Mouse (Mus musculus) neural tube, embryonic 14.5 days (tissue): ENCODE measurements around the gene Dse. TPM values are rescaled to one million over a fixed set of nuclear protein-coding genes. Genes with fewer than 3 reads are reported as not detected.

ENCODE experiments used
- ATAC-seq: fragments of 200-750 bp; cut with Nextera tagmentation; 2 replicates; pipeline ENCODE4 v1.8.0; 2017; ENCODE audit warnings: low read depth, mild to moderate bottlenecking, moderate TSS enrichment, moderate library complexity
- H3K27ac ChIP-seq: fragments of 300-500 bp; sonication (generic); 2 replicates; pipeline ENCODE4 v1.5.1; 2014; ENCODE audit warnings: low read depth, mild to moderate bottlenecking, control low read depth, low read length, moderate library complexity, mixed read lengths
- H3K27me3 ChIP-seq: fragments of 300-500 bp; sonication (generic); 2 replicates; pipeline ENCODE4 v1.6.1; 2014; ENCODE audit warnings: low read length; ENCODE audit not compliant: control insufficient read depth, insufficient read depth
- H3K36me3 ChIP-seq: fragments of 300-500 bp; sonication (generic); 2 replicates; pipeline ENCODE4 v1.6.1; 2014; ENCODE audit warnings: low read length, mixed read lengths; ENCODE audit not compliant: control insufficient read depth, insufficient read depth
- H3K4me1 ChIP-seq: fragments of 300-500 bp; sonication (generic); 2 replicates; pipeline ENCODE4 v1.6.1; 2014; ENCODE audit warnings: low read length; ENCODE audit not compliant: control insufficient read depth, insufficient read depth
- H3K4me2 ChIP-seq: fragments of 300-500 bp; sonication (generic); 2 replicates; pipeline ENCODE4 v1.6.1; 2014; ENCODE audit warnings: mild to moderate bottlenecking, low read depth, low read length, control low read depth
- H3K4me3 ChIP-seq: fragments of 300-500 bp; sonication (generic); 2 replicates; pipeline ENCODE4 v1.5.1; 2014; ENCODE audit warnings: low read depth, low read length, control low read depth, mixed read lengths
- H3K9ac ChIP-seq: fragments of 300-500 bp; sonication (generic); replicated peaks from 2 replicates; pipeline ENCODE4 v1.6.1; 2014; ENCODE audit warnings: low read depth, mild to moderate bottlenecking, control low read depth, low read length, mixed read lengths
- H3K9me3 ChIP-seq: fragments of 300-500 bp; sonication (generic); 2 replicates; pipeline ENCODE4 v1.6.1; 2016; ENCODE audit warnings: low read length; ENCODE audit not compliant: control insufficient read depth
- WGBS: fragments of 180-500 bp; shearing (Covaris S2); extraction: QIAGEN DNeasy Blood & Tissue Kit; methylation state at CpG from one replicate; pipeline ENCODE4 v1.1.7; 2014; 5-methylcytosine and 5-hydroxymethylcytosine counted together
- polyA plus RNA-seq: library from polyadenylated mRNA; unstranded; fragments of >200 nt; fragmentation: Nextera tagmentation; extraction: Ambion mirVana; gene quantifications from 2 replicates; pipeline ENCODE4 v1.2.1, GENCODE M21; 2014

The Dse gene
- polyA plus RNA-seq, 1 experiment from 2014 or later, result 4.0 TPM

- Histone ChIP-seq H3K9me3 (no peaks in the 10 kb centered on the region), H3K4me3 (no peak overlapping the region), H3K36me3 (no peaks in the 10 kb centered on the region), H3K4me1 (no peaks in the 10 kb centered on the region), H3K9ac (no peak overlapping the region), H3K27ac (no peak overlapping the region), H3K27me3 (no peaks in the 10 kb centered on the region), H3K4me2 (no peak overlapping the region)
- WGBS, result 24% methylated on average over 2 of the region's 2 CpGs
- ATAC-seq, result peak; percentile 31; the same call in 1 of the 2 replicates
These were observed 26.6 kb upstream of the Dse start for GRCm38 (mm10) chr10:34233931-34234745.

GRCm38 (mm10) chr10:34233418-34233817 lies 25.9 kb upstream of the Dse start:
- 44% methylated on average over 1 of the region's 1 CpGs for WGBS
- Histone ChIP-seq H3K4me2 (no peak overlapping the region), H3K27me3 (no peaks in the 10 kb centered on the region), H3K27ac (no peak overlapping the region), H3K36me3 (no peaks in the 10 kb centered on the region), H3K4me1 (no peaks in the 10 kb centered on the region), H3K9ac (no peak overlapping the region), H3K9me3 (no peaks in the 10 kb centered on the region), H3K4me3 (no peak overlapping the region)
- ATAC-seq, result no peak

DNA sequence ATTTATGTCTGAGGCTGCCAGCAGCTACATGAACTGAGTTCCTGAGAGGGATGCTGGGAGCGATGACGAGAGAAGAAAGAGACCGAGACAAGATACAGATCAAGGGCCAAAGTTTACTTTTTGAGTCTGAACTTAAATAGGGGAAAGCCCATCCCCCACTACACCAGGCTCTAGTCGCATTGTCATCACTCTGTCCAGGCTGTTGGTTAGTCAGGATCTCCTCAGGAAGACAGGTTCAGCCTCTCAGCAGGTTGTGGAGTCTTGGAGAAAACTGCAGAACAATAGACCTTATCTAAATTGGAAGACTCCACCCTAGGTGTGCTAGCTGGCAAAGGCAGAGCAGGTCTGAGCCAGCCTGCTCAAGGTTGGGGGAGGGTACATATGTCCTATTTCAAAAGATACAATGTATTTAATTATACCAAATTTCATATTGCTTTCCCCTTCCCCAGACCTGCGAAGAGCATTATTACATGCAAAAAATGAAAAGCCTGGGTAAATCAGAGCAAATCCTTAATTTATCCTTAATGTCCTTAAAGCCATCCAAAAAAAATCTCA lies 22.7 kb upstream of the Dse start:
- no peak overlapping the region for H3K9ac ChIP-seq
- no peak for ATAC-seq
- no peaks in the 10 kb centered on the region for H3K9me3 ChIP-seq
- no peak overlapping the region for H3K4me3 ChIP-seq
- WGBS, result 44% methylated on average over 5 of the region's 5 CpGs
- H3K4me1 ChIP-seq, result no peaks in the 10 kb centered on the region
- no peak overlapping the region for H3K4me2 ChIP-seq
- H3K27me3 ChIP-seq, result no peaks in the 10 kb centered on the region
- H3K36me3 ChIP-seq, result no peaks in the 10 kb centered on the region
- H3K27ac ChIP-seq, result no peak overlapping the region

GRCm38 (mm10) chr10:34229491-34229890 lies 22.0 kb upstream of the Dse start:
- no peak overlapping the region for H3K4me3 ChIP-seq
- H3K9me3 ChIP-seq, result no peaks in the 10 kb centered on the region
- no peak overlapping the region for H3K9ac ChIP-seq
- no peaks in the 10 kb centered on the region for H3K36me3 ChIP-seq
- no peaks in the 10 kb centered on the region for H3K27me3 ChIP-seq
- ATAC-seq, result no peak
- no peaks in the 10 kb centered on the region for H3K4me1 ChIP-seq
- WGBS, result 81% methylated on average over 4 of the region's 4 CpGs
- no peak overlapping the region for H3K27ac ChIP-seq
- no peak overlapping the region for H3K4me2 ChIP-seq

DNA sequence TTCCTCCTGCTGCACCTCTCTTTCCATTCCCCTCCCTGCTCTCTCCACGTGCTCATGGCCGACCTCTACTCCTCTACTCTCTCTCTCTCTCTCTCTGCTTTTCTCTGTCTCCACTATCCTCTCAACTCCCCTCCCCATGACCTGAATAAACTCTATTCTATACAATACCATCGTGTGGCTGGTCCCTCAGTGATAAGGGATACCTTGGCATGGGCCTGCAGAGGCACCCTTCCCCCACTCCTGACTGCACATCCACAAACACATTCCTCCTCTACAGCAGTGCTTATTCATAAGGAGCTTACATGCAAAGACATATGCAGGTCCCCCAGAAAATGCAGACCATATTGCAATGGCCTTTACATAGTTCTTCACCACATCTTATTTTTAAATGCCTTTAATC lies 16.1 kb upstream of the Dse start:
- Histone ChIP-seq H3K4me3 (no peak overlapping the region), H3K9me3 (no peaks in the 10 kb centered on the region), H3K4me1 (no peaks in the 10 kb centered on the region), H3K27me3 (no peaks in the 10 kb centered on the region), H3K27ac (no peak overlapping the region), H3K9ac (no peak overlapping the region), H3K4me2 (no peak overlapping the region), H3K36me3 (no peaks in the 10 kb centered on the region)
- no peak for ATAC-seq
- 63% methylated on average over 3 of the region's 3 CpGs for WGBS

DNA sequence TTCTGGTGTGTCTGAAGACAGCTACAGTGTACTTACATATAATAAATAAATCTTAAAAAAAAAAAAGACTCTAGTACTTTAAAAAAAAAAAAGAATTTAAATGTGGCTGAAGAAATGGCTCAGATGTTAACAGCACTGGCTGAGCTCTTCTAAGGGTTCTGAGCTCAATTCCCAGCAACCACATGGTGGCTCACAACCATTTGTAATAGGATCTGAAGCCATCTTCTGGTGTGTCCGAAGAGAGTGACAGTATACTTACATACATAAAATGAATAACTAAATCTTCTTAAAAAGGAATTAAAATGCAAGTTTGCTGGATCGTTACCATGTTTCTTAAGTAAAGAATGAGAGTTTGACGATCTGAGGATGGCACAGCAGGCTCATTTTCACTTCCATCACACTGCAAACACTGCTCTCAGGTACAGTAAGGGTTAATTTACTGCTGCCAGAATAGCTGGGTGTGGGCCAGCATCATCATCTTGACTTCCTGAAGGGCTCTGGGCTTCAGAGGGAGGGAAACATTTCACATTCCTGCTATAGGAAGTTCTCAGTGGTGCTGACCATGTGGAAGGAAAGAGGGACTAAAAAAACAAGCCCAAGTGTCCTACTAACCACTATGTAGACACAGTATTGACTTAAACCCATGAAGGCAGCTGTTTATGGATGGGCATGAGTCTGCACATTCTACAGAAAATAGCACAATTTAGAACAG lies 14.6 kb upstream of the Dse start:
- Histone ChIP-seq H3K4me1 (no peaks in the 10 kb centered on the region), H3K9ac (no peak overlapping the region), H3K36me3 (no peaks in the 10 kb centered on the region), H3K4me3 (no peak overlapping the region), H3K27me3 (no peaks in the 10 kb centered on the region), H3K4me2 (no peak overlapping the region), H3K9me3 (no peaks in the 10 kb centered on the region), H3K27ac (no peak overlapping the region)
- no peak for ATAC-seq
- WGBS, result 65% methylated on average over 3 of the region's 3 CpGs

GRCm38 (mm10) chr10:34218191-34218590 lies 10.7 kb upstream of the Dse start:
- Histone ChIP-seq H3K27me3 (no peaks in the 10 kb centered on the region), H3K9ac (no peak overlapping the region), H3K4me1 (no peaks in the 10 kb centered on the region), H3K9me3 (no peaks in the 10 kb centered on the region), H3K36me3 (no peaks in the 10 kb centered on the region), H3K27ac (no peak overlapping the region), H3K4me3 (no peak overlapping the region), H3K4me2 (no peak overlapping the region)
- 91% methylated on average over 3 of the region's 3 CpGs for WGBS
- ATAC-seq, result no peak

- H3K36me3 ChIP-seq, result no peaks in the 10 kb centered on the region
- no peaks in the 10 kb centered on the region for H3K9me3 ChIP-seq
- no peak overlapping the region for H3K4me2 ChIP-seq
- ATAC-seq, result no peak
- no peak overlapping the region for H3K9ac ChIP-seq
- H3K4me1 ChIP-seq, result no peaks in the 10 kb centered on the region
- 100% methylated on average over 1 of the region's 1 CpGs for WGBS
- H3K27ac ChIP-seq, result no peak overlapping the region
- no peak overlapping the region for H3K4me3 ChIP-seq
- no peaks in the 10 kb centered on the region for H3K27me3 ChIP-seq
These were observed 8.2 kb upstream of the Dse start for GRCm38 (mm10) chr10:34215667-34216066.

DNA sequence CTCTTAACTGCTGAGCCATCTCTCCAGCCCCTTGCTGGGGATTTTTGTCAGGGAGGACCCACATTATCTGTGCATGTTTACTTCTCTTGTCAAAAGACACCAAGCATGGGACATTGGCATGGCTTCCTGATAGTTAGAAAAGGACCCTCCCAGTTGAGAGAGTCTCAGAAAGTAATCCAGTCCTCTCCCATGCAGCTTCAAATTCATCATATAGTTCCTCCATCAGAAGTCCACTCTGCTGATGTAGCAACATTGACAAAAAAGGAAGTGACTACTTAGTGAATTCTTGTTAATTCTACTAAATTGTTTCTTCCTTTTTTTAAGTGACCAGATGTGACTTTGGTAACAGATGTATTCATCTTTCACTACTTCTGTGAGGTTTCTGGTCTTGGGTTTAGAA lies 2.4 kb upstream of the Dse start:
- ATAC-seq, result no peak
- Histone ChIP-seq H3K36me3 (no peaks in the 10 kb centered on the region), H3K9me3 (no peaks in the 10 kb centered on the region), H3K4me3 (no peak overlapping the region), H3K27ac (no peak overlapping the region), H3K9ac (no peak overlapping the region), H3K4me2 (no peak overlapping the region), H3K4me1 (no peaks in the 10 kb centered on the region), H3K27me3 (no peaks in the 10 kb centered on the region)
